Mouse (Mus musculus) intestine, embryonic 15.5 days (tissue): ENCODE measurements around the gene Mob3a. TPM values are rescaled to one million over a fixed set of nuclear protein-coding genes. Genes with fewer than 3 reads are reported as not detected.

Source experiments
- ATAC-seq: fragments of 200-750 bp; cut with Nextera tagmentation; 2 replicates; pipeline ENCODE4 v1.8.0; 2017; ENCODE audit warnings: moderate TSS enrichment, moderate library complexity
- H3K27ac ChIP-seq: fragments of 300-500 bp; sonication (generic); 2 replicates; pipeline ENCODE4 v1.5.1; 2015; ENCODE audit warnings: mild to moderate bottlenecking, inconsistent platforms
- H3K27me3 ChIP-seq: fragments of 300-500 bp; sonication (generic); replicated peaks from 2 replicates; pipeline ENCODE4 v1.6.1; 2015; ENCODE audit warnings: inconsistent platforms
- H3K36me3 ChIP-seq: fragments of 300-500 bp; sonication (generic); 2 replicates; pipeline ENCODE4 v1.6.1; 2015; ENCODE audit warnings: inconsistent platforms
- H3K4me1 ChIP-seq: fragments of 300-500 bp; sonication (generic); replicated peaks from 2 replicates; pipeline ENCODE4 v1.6.1; 2015; ENCODE audit warnings: inconsistent platforms
- H3K4me2 ChIP-seq: fragments of 300-500 bp; sonication (generic); replicated peaks from 2 replicates; pipeline ENCODE4 v1.6.1; 2015; ENCODE audit warnings: mild to moderate bottlenecking, inconsistent platforms
- H3K4me3 ChIP-seq: fragments of 300-500 bp; sonication (generic); replicated peaks from 2 replicates; pipeline ENCODE4 v1.5.1; 2015; ENCODE audit warnings: inconsistent platforms
- H3K9ac ChIP-seq: fragments of 300-500 bp; sonication (generic); 2 replicates; pipeline ENCODE4 v1.6.1; 2015; ENCODE audit warnings: inconsistent platforms
- H3K9me3 ChIP-seq: fragments of 300-500 bp; sonication (generic); 2 replicates; pipeline ENCODE4 v1.6.1; 2016; ENCODE audit warnings: inconsistent platforms
- WGBS: fragments of 180-500 bp; shearing (Covaris S2); methylation state at CpG from one replicate; pipeline ENCODE4 v1.1.7; 2015; 5-methylcytosine and 5-hydroxymethylcytosine counted together
- polyA plus RNA-seq: library from polyadenylated mRNA; unstranded; fragments of >200 nt; fragmentation: Nextera tagmentation; extraction: Ambion mirVana; gene quantifications from 2 replicates; pipeline ENCODE4 v1.2.1, GENCODE M21; 2015

Mob3a gene
- polyA plus RNA-seq, 1 experiment from 2014 or later: 40.4 TPM

GRCm38 (mm10) chr10:80697393-80697787, 4.4 kb downstream of the Mob3a start:
- H3K4me3 ChIP-seq: no peak overlapping the region
- H3K36me3 ChIP-seq: 0 out of 2 replicates have a peak, but pooled peaks cover 3% of the 10 kb centered on the region
- no peak overlapping the region for H3K27ac ChIP-seq
- 88% methylated on average over 8 of the region's 8 CpGs for WGBS
- peaks cover 29% of the 10 kb centered on the region for H3K4me1 ChIP-seq
- no peak for ATAC-seq
- no peaks in the 10 kb centered on the region for H3K9me3 ChIP-seq
- H3K4me2 ChIP-seq: no peak overlapping the region
- no peaks in the 10 kb centered on the region for H3K27me3 ChIP-seq
- H3K9ac ChIP-seq: no peak overlapping the region

- no peaks in the 10 kb centered on the region for H3K27me3 ChIP-seq
- H3K9me3 ChIP-seq: no peaks in the 10 kb centered on the region
- ATAC-seq: no peak
- peak overlapping the region; percentile 5; the same call in 1 of the 2 replicates for H3K27ac ChIP-seq
- WGBS: 63% methylated on average over 12 of the region's 12 CpGs
- H3K9ac ChIP-seq: no peak overlapping the region
- peaks cover 29% of the 10 kb centered on the region for H3K4me1 ChIP-seq
- no peak overlapping the region for H3K4me2 ChIP-seq
- peaks cover 3% of the 10 kb centered on the region; the same call in 1 of the 2 replicates for H3K36me3 ChIP-seq
- no peak overlapping the region for H3K4me3 ChIP-seq
Observed at GRCm38 (mm10) chr10:80696502-80697392, 5.0 kb downstream of the Mob3a start.

GRCm38 (mm10) chr10:80695801-80696501, 5.8 kb downstream of the Mob3a start:
- H3K36me3 ChIP-seq: peaks cover 7% of the 10 kb centered on the region; the same call in 1 of the 2 replicates
- ATAC-seq: no peak
- H3K27me3 ChIP-seq: no peaks in the 10 kb centered on the region
- peak overlapping the region; percentile 5; the same call in 1 of the 2 replicates for H3K27ac ChIP-seq
- no peak overlapping the region for H3K4me2 ChIP-seq
- 67% methylated on average over 10 of the region's 10 CpGs for WGBS
- peaks cover 27% of the 10 kb centered on the region for H3K4me1 ChIP-seq
- no peaks in the 10 kb centered on the region for H3K9me3 ChIP-seq
- no peak overlapping the region for H3K4me3 ChIP-seq
- H3K9ac ChIP-seq: no peak overlapping the region

- no peak overlapping the region for H3K4me2 ChIP-seq
- peak; percentile 32; the same call in 1 of the 2 replicates for ATAC-seq
- H3K9me3 ChIP-seq: no peaks in the 10 kb centered on the region
- H3K27ac ChIP-seq: no peak overlapping the region
- no peak overlapping the region for H3K9ac ChIP-seq
- no peaks in the 10 kb centered on the region for H3K27me3 ChIP-seq
- H3K4me3 ChIP-seq: no peak overlapping the region
- peaks cover 21% of the 10 kb centered on the region for H3K4me1 ChIP-seq
- 75% methylated on average over 2 of the region's 2 CpGs for WGBS
- H3K36me3 ChIP-seq: peaks cover 11% of the 10 kb centered on the region; the same call in 1 of the 2 replicates
Observed at GRCm38 (mm10) chr10:80695186-80695585, 6.6 kb downstream of the Mob3a start.

- Histone ChIP-seq H3K9me3 (no peaks in the 10 kb centered on the region), H3K27me3 (no peaks in the 10 kb centered on the region), H3K9ac (no peak overlapping the region), H3K36me3 (peaks cover 13% of the 10 kb centered on the region; the same call in 1 of the 2 replicates), H3K4me3 (no peak overlapping the region), H3K4me1 (peaks cover 16% of the 10 kb centered on the region; the same call in 1 of the 2 replicates), H3K27ac (no peak overlapping the region), H3K4me2 (no peak overlapping the region)
- WGBS: 89% methylated on average over 13 of the region's 13 CpGs
- no peak for ATAC-seq
Observed at GRCm38 (mm10) chr10:80694159-80694938, 7.4 kb downstream of the Mob3a start.

GRCm38 (mm10) chr10:80693401-80694045, 8.3 kb downstream of the Mob3a start:
- 87% methylated on average over 12 of the region's 12 CpGs for WGBS
- Histone ChIP-seq H3K4me1 (peaks cover 16% of the 10 kb centered on the region; the same call in 1 of the 2 replicates), H3K4me3 (no peak overlapping the region), H3K4me2 (no peak overlapping the region), H3K27ac (no peak overlapping the region), H3K36me3 (peaks cover 13% of the 10 kb centered on the region; the same call in 1 of the 2 replicates), H3K9me3 (no peaks in the 10 kb centered on the region), H3K27me3 (no peaks in the 10 kb centered on the region), H3K9ac (no peak overlapping the region; the same call in 1 of the 2 replicates)
- no peak for ATAC-seq

GRCm38 (mm10) chr10:80692249-80693165, 9.3 kb downstream of the Mob3a start:
- no peak for ATAC-seq
- 77% methylated on average over 14 of the region's 14 CpGs for WGBS
- Histone ChIP-seq H3K36me3 (peaks cover 13% of the 10 kb centered on the region; the same call in 1 of the 2 replicates), H3K4me1 (peaks cover 16% of the 10 kb centered on the region; the same call in 1 of the 2 replicates), H3K4me2 (no peak overlapping the region), H3K27me3 (no peaks in the 10 kb centered on the region), H3K27ac (no peak overlapping the region), H3K9me3 (no peaks in the 10 kb centered on the region), H3K4me3 (no peak overlapping the region), H3K9ac (no peak overlapping the region; the same call in 1 of the 2 replicates)

GRCm38 (mm10) chr10:80687850-80688249, 13.9 kb downstream of the Mob3a start:
- Histone ChIP-seq H3K4me3 (no peak overlapping the region), H3K9ac (no peak overlapping the region), H3K27me3 (no peaks in the 10 kb centered on the region), H3K4me1 (no peaks in the 10 kb centered on the region), H3K4me2 (no peak overlapping the region), H3K36me3 (peaks cover 22% of the 10 kb centered on the region), H3K9me3 (no peaks in the 10 kb centered on the region), H3K27ac (no peak overlapping the region)
- WGBS: 34% methylated on average over 5 of the region's 5 CpGs
- ATAC-seq: peak; percentile 69

GRCm38 (mm10) chr10:80686617-80687016, 15.2 kb downstream of the Mob3a start:
- WGBS: 93% methylated on average over 3 of the region's 3 CpGs
- Histone ChIP-seq H3K9me3 (no peaks in the 10 kb centered on the region), H3K36me3 (peaks cover 22% of the 10 kb centered on the region), H3K27ac (no peak overlapping the region), H3K4me3 (no peak overlapping the region), H3K4me2 (no peak overlapping the region), H3K27me3 (no peaks in the 10 kb centered on the region), H3K4me1 (no peaks in the 10 kb centered on the region), H3K9ac (no peak overlapping the region)
- ATAC-seq: no peak

GRCm38 (mm10) chr10:80684984-80685383, 16.8 kb downstream of the Mob3a start:
- H3K36me3 ChIP-seq: peaks cover 12% of the 10 kb centered on the region
- H3K9me3 ChIP-seq: no peaks in the 10 kb centered on the region
- 77% methylated on average over 4 of the region's 4 CpGs for WGBS
- no peaks in the 10 kb centered on the region for H3K4me1 ChIP-seq
- H3K4me3 ChIP-seq: no peak overlapping the region
- H3K9ac ChIP-seq: no peak overlapping the region
- H3K27me3 ChIP-seq: no peaks in the 10 kb centered on the region
- no peak for ATAC-seq
- H3K27ac ChIP-seq: no peak overlapping the region
- H3K4me2 ChIP-seq: no peak overlapping the region
